Mouse (Mus musculus): ENCODE data around the gene Adcy10. TPM values are rescaled to one million over a fixed set of nuclear protein-coding genes. Genes with fewer than 3 reads are reported as not detected.

The Adcy10 gene
- polyA plus RNA-seq, 1 experiment from 2014 or later = 0.49 TPM

DNA sequence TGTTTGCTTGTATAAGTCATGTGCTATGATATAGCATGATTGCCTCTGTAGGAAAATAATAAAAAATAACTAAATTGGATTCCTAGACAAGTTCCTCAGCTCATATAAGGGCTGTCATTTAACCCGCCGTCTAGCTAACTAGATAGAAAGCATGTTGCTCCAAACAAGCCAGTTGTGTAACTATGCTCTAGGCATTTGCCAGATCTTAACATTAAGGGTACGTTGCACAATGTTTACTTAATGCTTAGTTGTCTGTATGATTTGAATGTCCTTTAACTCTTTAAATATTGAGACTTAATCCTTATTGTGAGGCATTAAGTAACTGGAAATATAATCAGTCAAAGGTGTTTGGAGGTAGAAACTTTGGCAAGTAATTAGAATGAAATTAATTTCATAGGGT, 20.4 kb upstream of the Adcy10 start:
- no peak overlapping the region for H3K4me2 ChIP-seq
- H3K36me3 ChIP-seq = no peaks in the 10 kb centered on the region
- WGBS = 92% methylated on average over 3 of the region's 3 CpGs
- H3K9ac ChIP-seq (replicated peaks) = no peak overlapping the region
- no peak for ATAC-seq (ENCODE audit: low FRiP score)
- H3K27me3 ChIP-seq (replicated peaks) = no peaks in the 10 kb centered on the region
- H3K9me3 ChIP-seq (replicated peaks) = no peaks in the 10 kb centered on the region
- no peak overlapping the region for H3K27ac ChIP-seq (replicated peaks)
- no peak overlapping the region for H3K4me3 ChIP-seq (replicated peaks)
- H3K4me1 ChIP-seq = peaks cover 8% of the 10 kb centered on the region

DNA sequence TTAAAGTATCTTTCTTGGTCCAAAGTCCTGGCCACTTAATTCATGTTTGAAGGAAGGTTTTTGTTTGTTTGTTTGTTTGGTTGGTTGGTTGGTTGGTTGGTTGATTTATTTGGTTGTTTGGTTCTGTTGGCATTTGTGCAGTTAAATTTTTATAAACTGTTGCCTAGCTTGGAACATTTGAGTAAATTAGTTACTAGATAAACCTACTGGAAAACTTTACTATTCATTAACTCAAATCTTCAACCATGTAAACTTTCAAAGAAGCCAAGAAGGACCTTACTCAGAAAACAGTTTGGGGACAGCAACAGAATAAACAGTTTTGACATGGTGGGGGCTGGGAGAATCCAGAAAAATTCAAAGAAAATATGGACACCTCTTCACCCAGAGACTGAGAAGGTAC, 16.0 kb upstream of the Adcy10 start:
- no peak overlapping the region for H3K27ac ChIP-seq (replicated peaks)

DNA sequence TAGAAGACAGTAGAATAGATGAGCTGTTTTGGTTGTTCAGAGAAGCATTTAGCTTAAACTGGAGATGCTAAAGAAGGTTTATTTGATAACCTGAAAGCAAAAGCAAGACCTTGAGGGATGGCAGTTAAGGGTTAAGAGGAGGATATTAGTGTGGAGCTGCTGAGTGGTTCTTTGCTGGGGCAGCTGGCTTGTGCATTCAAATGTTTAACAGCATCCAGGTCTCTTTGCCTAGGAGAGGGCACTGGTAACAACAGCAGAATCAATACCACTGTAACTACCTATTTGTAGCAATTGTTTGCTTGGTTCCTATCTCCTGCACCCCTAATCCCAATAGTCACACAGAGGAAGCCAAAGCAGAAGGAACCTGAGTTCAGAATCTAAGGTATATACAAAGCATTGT, 15.3 kb upstream of the Adcy10 start:
- Histone ChIP-seq H3K9ac (replicated peaks) (no peak overlapping the region), H3K27ac (replicated peaks) (no peak overlapping the region), H3K4me3 (replicated peaks) (no peak overlapping the region), H3K9me3 (replicated peaks) (no peaks in the 10 kb centered on the region), H3K36me3 (no peaks in the 10 kb centered on the region), H3K27me3 (replicated peaks) (no peaks in the 10 kb centered on the region), H3K4me1 (no peaks in the 10 kb centered on the region), H3K4me2 (no peak overlapping the region)
- ATAC-seq (ENCODE audit: low FRiP score) = no peak

More for the DNA sequence above, 16.0 kb upstream of the Adcy10 start:
- no peak overlapping the region for H3K4me3 ChIP-seq (replicated peaks)
- no peaks in the 10 kb centered on the region for H3K4me1 ChIP-seq
- ATAC-seq (ENCODE audit: low FRiP score) = no peak
- no peaks in the 10 kb centered on the region for H3K36me3 ChIP-seq
- no peak overlapping the region for H3K4me2 ChIP-seq
- no peaks in the 10 kb centered on the region for H3K27me3 ChIP-seq (replicated peaks)
- no peaks in the 10 kb centered on the region for H3K9me3 ChIP-seq (replicated peaks)
- H3K9ac ChIP-seq (replicated peaks) = no peak overlapping the region

DNA sequence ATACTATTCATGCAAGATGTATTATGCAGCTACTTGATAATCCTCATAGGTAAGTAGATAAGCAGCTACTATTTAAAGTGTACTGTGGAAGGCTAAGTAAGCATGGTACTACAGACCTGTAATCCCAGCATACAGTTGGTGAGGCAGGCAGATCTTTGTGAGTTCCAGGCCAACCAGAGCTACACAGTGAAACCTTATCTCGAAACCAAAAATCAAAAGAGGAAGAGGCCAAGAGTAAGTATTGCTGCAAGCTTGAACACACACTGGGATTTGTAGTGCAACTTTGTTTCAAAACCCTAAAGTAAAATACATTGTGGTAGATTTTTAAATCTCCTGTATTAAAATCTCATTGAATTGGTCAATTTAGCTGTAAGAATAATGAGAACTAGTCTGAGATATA, 13.5 kb upstream of the Adcy10 start:
- WGBS = 95% methylated on average over 1 of the region's 1 CpGs
- H3K27ac ChIP-seq (replicated peaks) = no peak overlapping the region
- ATAC-seq (ENCODE audit: low FRiP score) = no peak
- H3K4me1 ChIP-seq = no peaks in the 10 kb centered on the region
- no peak overlapping the region for H3K4me3 ChIP-seq (replicated peaks)
- H3K9me3 ChIP-seq (replicated peaks) = no peaks in the 10 kb centered on the region
- no peaks in the 10 kb centered on the region for H3K36me3 ChIP-seq
- H3K27me3 ChIP-seq (replicated peaks) = no peaks in the 10 kb centered on the region
- no peak overlapping the region for H3K4me2 ChIP-seq
- no peak overlapping the region for H3K9ac ChIP-seq (replicated peaks)

DNA sequence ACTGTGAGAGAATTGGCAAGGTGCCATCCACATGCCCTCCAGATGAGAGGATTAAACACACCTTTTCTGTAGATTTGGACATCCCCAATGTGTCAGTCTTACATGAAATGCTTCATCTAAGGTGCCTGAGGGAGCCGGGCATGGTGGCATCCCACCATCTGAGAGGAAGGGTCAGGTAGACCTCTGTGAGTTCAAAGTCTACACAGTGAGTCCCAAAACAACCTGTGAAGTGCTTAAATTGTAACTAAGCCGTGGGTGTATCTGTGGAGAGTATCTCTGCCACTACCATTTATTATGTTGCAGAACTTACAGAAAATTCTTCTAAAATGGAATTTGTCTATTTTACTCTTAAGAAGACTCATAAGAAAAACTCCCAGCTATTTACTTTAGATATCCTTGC, 1.1 kb downstream of the Adcy10 start:
- no peak overlapping the region for H3K9ac ChIP-seq (replicated peaks)
- H3K36me3 ChIP-seq = peaks cover 11% of the 10 kb centered on the region
- no peak overlapping the region for H3K4me2 ChIP-seq
- no peak overlapping the region for H3K27ac ChIP-seq (replicated peaks)
- 89% methylated on average over 2 of the region's 2 CpGs for WGBS
- no peaks in the 10 kb centered on the region for H3K27me3 ChIP-seq (replicated peaks)
- H3K4me3 ChIP-seq (replicated peaks) = no peak overlapping the region
- no peaks in the 10 kb centered on the region for H3K9me3 ChIP-seq (replicated peaks)
- no peak for ATAC-seq (ENCODE audit: low FRiP score)
- H3K4me1 ChIP-seq = no peaks in the 10 kb centered on the region

DNA sequence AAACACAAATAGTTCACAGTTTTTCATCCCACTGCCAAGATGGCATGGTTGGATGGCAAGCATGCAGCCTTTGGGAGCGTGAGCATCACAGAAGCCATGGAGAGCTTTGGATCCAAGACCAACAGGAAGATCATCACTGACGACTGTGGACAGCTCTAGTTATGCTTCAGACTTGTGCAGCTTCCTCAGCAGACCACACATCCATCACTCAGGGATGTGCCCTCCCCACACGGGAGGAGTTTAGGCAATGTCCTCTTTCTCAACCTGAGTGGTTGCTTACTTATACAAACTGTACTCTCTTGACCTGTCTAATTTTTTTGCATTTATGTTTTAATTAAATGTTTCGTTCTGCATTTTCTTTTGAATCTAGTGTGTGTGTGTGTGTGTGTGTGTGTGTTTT, 4.2 kb downstream of the Adcy10 start:
- WGBS = 86% methylated on average over 4 of the region's 4 CpGs
- no peak for ATAC-seq (ENCODE audit: low FRiP score)
- no peaks in the 10 kb centered on the region for H3K4me1 ChIP-seq
- no peaks in the 10 kb centered on the region for H3K9me3 ChIP-seq (replicated peaks)
- no peak overlapping the region for H3K4me3 ChIP-seq (replicated peaks)
- H3K36me3 ChIP-seq = 0 out of 2 replicates have a peak, but pooled peaks cover 4% of the 10 kb centered on the region
- no peak overlapping the region for H3K27ac ChIP-seq (replicated peaks)
- no peak overlapping the region for H3K9ac ChIP-seq (replicated peaks)
- H3K27me3 ChIP-seq (replicated peaks) = no peaks in the 10 kb centered on the region
- H3K4me2 ChIP-seq = no peak overlapping the region

DNA sequence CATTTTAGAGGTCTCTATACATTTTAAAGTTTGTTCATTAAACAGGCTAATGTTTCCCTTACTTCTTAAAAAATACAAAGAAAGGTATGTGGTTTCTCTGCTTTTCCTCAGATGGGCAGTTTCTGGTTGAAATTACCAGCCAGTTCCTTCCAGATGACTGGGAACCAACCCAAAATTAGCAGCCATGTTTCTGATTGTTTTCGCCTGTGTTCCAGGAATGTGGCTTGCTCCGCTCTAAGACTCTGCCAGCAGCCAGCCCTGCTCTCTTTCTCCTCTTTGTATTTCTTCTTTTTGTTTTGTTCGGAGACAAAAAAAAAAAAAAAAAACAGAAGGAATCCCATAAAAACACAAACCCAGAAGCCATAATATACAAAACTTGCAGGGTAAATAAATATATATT, 13.9 kb downstream of the Adcy10 start:
- no peak overlapping the region for H3K9ac ChIP-seq (replicated peaks)
- no peaks in the 10 kb centered on the region for H3K27me3 ChIP-seq (replicated peaks)
- no peak for ATAC-seq (ENCODE audit: low FRiP score)
- no peak overlapping the region for H3K4me3 ChIP-seq (replicated peaks)
- H3K27ac ChIP-seq (replicated peaks) = no peak overlapping the region
- 47% methylated on average over 3 of the region's 3 CpGs for WGBS
- no peaks in the 10 kb centered on the region for H3K9me3 ChIP-seq (replicated peaks)
- no peak overlapping the region for H3K4me2 ChIP-seq
- H3K36me3 ChIP-seq = no peaks in the 10 kb centered on the region
- no peaks in the 10 kb centered on the region for H3K4me1 ChIP-seq

DNA sequence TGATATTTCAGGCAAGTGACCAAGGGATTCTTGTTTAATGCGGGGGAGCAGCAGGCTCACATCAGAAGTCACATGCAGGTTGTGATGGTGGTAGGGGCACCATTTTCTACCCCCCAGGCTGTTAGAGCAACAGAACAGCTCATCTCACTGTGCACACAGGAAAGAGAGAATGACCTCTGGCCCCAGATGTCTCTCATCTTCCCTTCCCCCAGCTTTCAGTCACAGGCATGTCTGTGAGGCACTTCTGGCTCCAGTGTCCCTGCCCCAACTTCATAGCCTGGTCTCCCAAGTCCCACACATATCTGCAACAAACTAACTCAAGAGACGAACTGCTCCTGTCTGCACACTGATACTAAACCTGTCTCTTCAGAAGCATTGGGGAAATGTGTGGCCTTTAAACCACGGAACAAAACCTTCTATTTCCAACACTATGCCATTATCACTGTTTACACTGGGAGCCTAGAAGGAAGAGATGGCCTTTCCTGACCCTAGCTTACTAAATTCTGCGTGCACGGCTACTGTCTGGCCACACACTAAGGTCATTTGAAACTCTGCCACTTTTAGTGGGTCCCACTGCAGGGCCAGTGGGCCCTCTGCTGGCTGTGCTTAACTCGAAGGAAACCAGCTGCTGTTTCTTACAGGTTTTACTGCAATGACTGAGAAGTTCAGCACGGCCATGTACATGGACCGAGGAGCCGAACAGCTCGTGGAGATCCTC, 18.5 kb downstream of the Adcy10 start:
- WGBS = 64% methylated on average over 10 of the region's 10 CpGs
- H3K27ac ChIP-seq (replicated peaks) = no peak overlapping the region
- H3K4me1 ChIP-seq = no peaks in the 10 kb centered on the region
- no peak for ATAC-seq (ENCODE audit: low FRiP score)
- H3K9ac ChIP-seq (replicated peaks) = no peak overlapping the region
- no peaks in the 10 kb centered on the region for H3K27me3 ChIP-seq (replicated peaks)
- no peaks in the 10 kb centered on the region for H3K36me3 ChIP-seq
- H3K4me2 ChIP-seq = no peak overlapping the region
- no peak overlapping the region for H3K4me3 ChIP-seq (replicated peaks)
- H3K9me3 ChIP-seq (replicated peaks) = no peaks in the 10 kb centered on the region

DNA sequence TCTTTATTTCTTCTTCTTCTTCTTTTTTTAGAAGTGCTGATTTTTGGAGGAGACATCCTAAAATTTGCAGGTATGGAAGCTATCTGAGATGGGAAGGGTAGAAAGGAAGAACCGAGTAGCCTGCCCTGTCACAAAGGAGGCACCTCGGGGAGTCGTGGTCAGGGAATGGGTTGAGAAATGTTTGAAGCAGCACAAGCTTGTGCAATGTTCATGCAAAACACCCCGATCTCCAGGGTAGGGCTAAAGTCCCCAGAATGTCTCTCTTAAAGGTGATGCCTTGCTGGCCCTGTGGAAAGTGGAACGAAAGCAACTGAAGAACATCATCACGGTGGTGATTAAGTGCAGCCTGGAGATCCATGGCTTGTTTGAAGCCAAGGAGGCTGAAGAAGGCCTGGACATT, 21.3 kb downstream of the Adcy10 start:
- 90% methylated on average over 6 of the region's 6 CpGs for WGBS
- Histone ChIP-seq H3K27ac (replicated peaks) (no peak overlapping the region), H3K9me3 (replicated peaks) (no peaks in the 10 kb centered on the region), H3K4me2 (no peak overlapping the region), H3K27me3 (replicated peaks) (no peaks in the 10 kb centered on the region), H3K9ac (replicated peaks) (no peak overlapping the region), H3K4me3 (replicated peaks) (no peak overlapping the region), H3K36me3 (no peaks in the 10 kb centered on the region), H3K4me1 (no peaks in the 10 kb centered on the region)
- no peak for ATAC-seq (ENCODE audit: low FRiP score)

DNA sequence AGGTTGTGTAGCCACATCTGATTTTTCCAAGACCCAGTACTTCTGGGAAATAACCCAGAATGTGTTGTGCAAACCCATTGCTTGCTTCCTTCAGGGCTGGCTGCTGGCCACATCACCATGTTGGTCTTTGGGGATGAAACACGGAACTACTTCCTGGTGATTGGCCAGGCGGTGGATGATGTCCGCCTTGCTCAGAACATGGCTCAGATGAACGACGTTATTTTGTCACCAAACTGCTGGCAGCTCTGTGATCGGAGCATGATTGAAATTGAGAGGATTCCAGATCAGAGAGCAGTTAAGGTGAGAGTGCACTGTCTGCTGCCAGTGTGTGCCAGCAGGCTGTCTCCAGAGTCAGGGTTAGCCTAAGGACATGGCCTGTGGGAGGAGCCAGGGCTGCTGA, 25.2 kb downstream of the Adcy10 start:
- Histone ChIP-seq H3K27ac (replicated peaks) (no peak overlapping the region), H3K4me2 (no peak overlapping the region), H3K9me3 (replicated peaks) (no peaks in the 10 kb centered on the region), H3K27me3 (replicated peaks) (no peaks in the 10 kb centered on the region), H3K4me3 (replicated peaks) (no peak overlapping the region), H3K4me1 (no peaks in the 10 kb centered on the region), H3K9ac (replicated peaks) (no peak overlapping the region), H3K36me3 (no peaks in the 10 kb centered on the region)
- ATAC-seq (ENCODE audit: low FRiP score) = no peak
- WGBS = 85% methylated on average over 6 of the region's 6 CpGs

DNA sequence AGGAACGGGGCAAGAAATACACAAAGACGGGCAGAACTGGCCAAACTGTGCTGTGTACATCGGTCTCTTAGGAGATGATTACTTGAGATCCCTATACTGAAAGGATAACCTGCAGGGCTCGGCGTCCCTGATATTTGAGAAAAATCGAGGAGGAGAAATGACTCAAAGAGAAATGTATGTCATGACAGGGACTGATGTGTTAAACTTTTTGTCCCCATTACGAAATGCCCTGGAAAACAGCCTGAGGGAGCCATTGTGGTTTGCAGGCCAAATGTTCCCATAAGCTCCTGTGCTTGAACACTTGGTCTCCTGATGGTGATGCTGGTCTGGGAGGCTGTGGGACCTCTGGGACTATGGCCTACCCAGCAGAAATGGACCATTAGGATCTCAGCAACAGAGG, 35.7 kb downstream of the Adcy10 start:
- no peaks in the 10 kb centered on the region for H3K4me1 ChIP-seq
- H3K27ac ChIP-seq (replicated peaks) = no peak overlapping the region
- H3K4me3 ChIP-seq (replicated peaks) = no peak overlapping the region
- H3K27me3 ChIP-seq (replicated peaks) = no peaks in the 10 kb centered on the region
- ATAC-seq (ENCODE audit: low FRiP score) = no peak
- no peaks in the 10 kb centered on the region for H3K36me3 ChIP-seq
- no peak overlapping the region for H3K4me2 ChIP-seq
- no peaks in the 10 kb centered on the region for H3K9me3 ChIP-seq (replicated peaks)
- WGBS = 94% methylated on average over 7 of the region's 7 CpGs
- no peak overlapping the region for H3K9ac ChIP-seq (replicated peaks)

DNA sequence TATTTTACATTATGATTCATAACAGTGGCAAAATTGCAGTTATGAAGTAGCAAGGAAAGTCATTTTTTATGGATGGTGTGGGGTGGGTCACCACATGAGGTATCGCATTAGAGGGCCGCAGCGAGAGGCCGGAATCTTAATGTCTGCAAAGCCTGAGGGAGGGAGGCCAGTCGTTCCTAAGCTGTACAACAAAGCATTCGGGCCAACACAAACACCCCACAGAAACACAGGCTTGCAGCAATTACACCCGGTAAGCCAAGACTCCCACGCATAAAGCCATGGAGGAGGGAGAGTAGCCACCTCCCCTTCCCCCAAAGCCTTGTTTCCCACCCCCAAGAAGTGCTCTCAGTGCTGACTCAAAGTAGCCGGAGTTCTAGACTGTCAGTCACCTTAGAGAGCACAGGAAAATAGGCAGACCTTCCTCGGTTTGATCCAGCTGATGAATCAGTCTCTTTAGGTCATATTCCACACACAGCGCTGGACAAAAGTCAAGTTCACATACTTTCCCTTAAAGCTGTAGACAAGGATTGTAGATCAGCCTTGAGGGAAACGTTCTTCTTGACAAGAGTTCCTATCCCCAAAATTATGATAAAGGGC, 51.2 kb downstream of the Adcy10 start:
- Histone ChIP-seq H3K9me3 (replicated peaks) (no peaks in the 10 kb centered on the region), H3K27ac (replicated peaks) (no peak overlapping the region), H3K4me1 (no peaks in the 10 kb centered on the region), H3K4me2 (no peak overlapping the region), H3K4me3 (replicated peaks) (no peak overlapping the region), H3K9ac (replicated peaks) (no peak overlapping the region), H3K27me3 (replicated peaks) (no peaks in the 10 kb centered on the region), H3K36me3 (no peaks in the 10 kb centered on the region)
- 74% methylated on average over 12 of the region's 12 CpGs for WGBS
- ATAC-seq (ENCODE audit: low FRiP score) = no peak

Data from neural tube, embryonic 15.5 days (tissue).